16 mouse cellular contexts compared by ENCODE assay signal in the genomic region with DNA sequence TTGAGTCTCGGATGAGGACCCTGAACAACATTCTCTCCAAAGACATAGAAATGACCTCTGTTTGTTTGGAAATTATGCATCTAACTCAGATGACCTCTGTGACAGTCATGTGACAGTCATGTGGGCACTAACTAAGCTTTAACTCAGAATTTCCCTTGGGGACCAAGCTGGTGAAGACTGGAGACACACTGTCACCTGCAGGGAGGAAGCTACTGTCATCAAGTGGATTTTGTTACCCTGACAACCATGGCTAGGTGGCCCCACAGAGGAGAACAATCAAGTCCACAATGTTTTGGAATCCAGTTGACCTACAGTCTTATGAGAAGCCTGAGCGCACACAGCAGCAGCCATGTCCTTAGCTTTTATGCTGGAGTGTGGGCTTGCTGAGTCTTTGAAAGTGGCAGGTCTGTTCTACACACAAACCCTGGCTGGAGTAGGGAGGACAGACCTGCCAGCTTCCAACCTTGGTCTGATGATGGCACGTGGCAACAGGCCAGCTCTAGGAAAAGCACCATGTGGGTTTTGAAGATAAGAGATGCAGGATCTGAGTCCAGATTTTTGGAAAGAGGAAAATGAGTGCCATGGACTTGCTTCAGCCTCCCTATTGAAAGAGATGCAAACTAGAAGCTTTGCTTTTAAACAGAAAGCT.
DNase-seq lines count a peak whose midpoint lies in the region; TF ChIP-seq lines count a peak whose summit lies in the region.
"Had no signal": no experiment of that assay in that cellular context is flagged by ENCODE, and none has a peak within 500 bp of the region (broad histone marks: within the 10 kb centered on the region; RNA-seq: fewer than 3 reads in every experiment).

No protein-coding gene starts in this region.

- H3K4me2 ChIP-seq in CH12.LX (ENCODE audit: insufficient read depth, low read depth, poor library complexity, severe bottlenecking): peak overlapping the region; percentile 41; the same call in 1 of the 2 replicates
- H3K4me2 ChIP-seq: embryonic facial prominence, embryonic 15.5 days; forebrain, embryonic 13.5 days; hindbrain, embryonic 13.5 days; limb, embryonic 12.5 days had no signal

- no peaks in the 10 kb centered on the region for H3K27me3 ChIP-seq in liver, adult 2 months (ENCODE audit: control insufficient read depth, insufficient read depth, low read length)
- H3K27me3 ChIP-seq in CH12.LX (replicated peaks): peaks cover 6% of the 10 kb centered on the region
- H3K27me3 ChIP-seq: embryonic facial prominence, embryonic 15.5 days; forebrain, embryonic 13.5 days; hindbrain, embryonic 13.5 days had no signal

- no peak for TF ChIP-seq POLR2A in liver, adult 2 months (IDR thresholded peaks at IDR 0.05; ENCODE audit: extremely low read depth, insufficient read depth, low read length)
- TF ChIP-seq POLR2A in CH12.LX (IDR thresholded peaks at IDR 0.05; ENCODE audit: low read depth, low read length): no peak

- no peaks in the 10 kb centered on the region for H3K4me1 ChIP-seq in liver, adult 2 months (ENCODE audit: control insufficient read depth, insufficient read depth, low read length)
- H3K4me1 ChIP-seq in CH12.LX (ENCODE audit: control insufficient read depth in 1 of 2, insufficient read depth in 2 of 2): peaks cover 22 to 49% of the 10 kb centered on the region in 2 experiments
- H3K4me1 ChIP-seq: forebrain, embryonic 13.5 days had no signal

- H3K9me3 ChIP-seq in CH12.LX (replicated peaks; ENCODE audit: low read length): no peaks in the 10 kb centered on the region
- H3K9me3 ChIP-seq: embryonic facial prominence, embryonic 15.5 days; forebrain, embryonic 13.5 days; hindbrain, embryonic 13.5 days; limb, embryonic 12.5 days had no signal

- no peak overlapping the region for H3K27ac ChIP-seq in liver, adult 2 months (replicated peaks; ENCODE audit: insufficient read depth, low read depth, low read length)
- H3K27ac ChIP-seq in CH12.LX (ENCODE audit: insufficient read depth, low read depth): no peak overlapping the region
- H3K27ac ChIP-seq in layer of hippocampus, adult 2 months: no peak overlapping the region
- H3K27ac ChIP-seq: embryonic facial prominence, embryonic 15.5 days; forebrain, embryonic 13.5 days; hindbrain, embryonic 13.5 days; limb, embryonic 12.5 days had no signal

- dilution Hi-C loops in CH12.LX (cut with MboI; ENCODE audit: extremely low pct_ligation_motif_present, extremely low pct_unique_long_range_greater_than_20kb, low sequenced_read_pairs): no loop called here

- WGBS in liver, adult 2 months: 74% methylated on average over 3 of the region's 3 CpGs

- H3K36me3 ChIP-seq in liver, adult 2 months (ENCODE audit: control insufficient read depth, insufficient read depth, low read length): no peaks in the 10 kb centered on the region
- H3K36me3 ChIP-seq in CH12.LX (replicated peaks in 1 of 2; ENCODE audit: control insufficient read depth in 1 of 2, insufficient read depth in 1 of 2, low read length in 1 of 2): no peaks in the 10 kb centered on the region
- H3K36me3 ChIP-seq: embryonic facial prominence, embryonic 15.5 days; hindbrain, embryonic 13.5 days; limb, embryonic 12.5 days had no signal

- no peaks in the 10 kb centered on the region for H3K79me2 ChIP-seq in liver, adult 2 months (ENCODE audit: control insufficient read depth, insufficient read depth, low read length)
- H3K79me2 ChIP-seq in CH12.LX (replicated peaks; ENCODE audit: control insufficient read depth, extremely low read depth, insufficient read depth, poor library complexity, severe bottlenecking): no peaks in the 10 kb centered on the region

- H3K9ac ChIP-seq in liver, adult 2 months (ENCODE audit: low read depth, low read length): no peak overlapping the region
- no peak overlapping the region for H3K9ac ChIP-seq in CH12.LX (ENCODE audit: insufficient read depth, low read depth)
- H3K9ac ChIP-seq: embryonic facial prominence, embryonic 15.5 days; forebrain, embryonic 13.5 days; hindbrain, embryonic 13.5 days; limb, embryonic 12.5 days had no signal

- TF ChIP-seq EP300 in CH12.LX (IDR thresholded peaks at IDR 0.05; ENCODE audit: low read length): no peak

- H3K4me3 ChIP-seq in liver, adult 2 months (ENCODE audit: insufficient read depth, low read depth, low read length): no peak overlapping the region
- no peak overlapping the region for H3K4me3 ChIP-seq in CH12.LX (replicated peaks in 1 of 3; ENCODE audit: low read depth in 2 of 3, low read length in 2 of 3, poor library complexity in 1 of 3)
- no peak overlapping the region for H3K4me3 ChIP-seq in layer of hippocampus, adult 2 months
- H3K4me3 ChIP-seq: embryonic facial prominence, embryonic 15.5 days; forebrain, embryonic 13.5 days; hindbrain, embryonic 13.5 days; limb, embryonic 12.5 days had no signal

- in situ Hi-C loops in CH12.LX (cut with MboI; ENCODE audit: low pct_ligation_motif_present, low pct_unique_long_range_greater_than_20kb, low sequenced_read_pairs): loop anchor here (10.0 to 25.0 kb wide), 2 partner anchors 109 to 1331 kb away; no protein-coding TSS in a partner anchor

- DNase-seq in liver, adult 2 months (ENCODE audit: extremely low read depth, low read depth, low spot score): peak; percentile 6
- no peak for DNase-seq in liver
- peak; percentile 61 for DNase-seq in CH12.LX (ENCODE audit: extremely low read depth)
- peak; percentile 50 for DNase-seq in adrenal gland, postnatal 14 days
- peak; percentile 46 for DNase-seq in cerebellum, adult 8-10 months
- DNase-seq in layer of hippocampus, adult 2 months (ENCODE audit: low spot score in 2 of 2): no peak
- DNase-seq in ovary, adult 18-20 months (ENCODE audit: low spot score): no peak
- no peak for DNase-seq in ovary, postnatal 10 days (ENCODE audit: low spot score)
- DNase-seq: kidney, postnatal 25 days; lung, adult 2 months; right cerebral cortex, adult 18-20 months; thymus, postnatal 36 days had no signal

- no peak; the same call in 1 of the 2 replicates for TF ChIP-seq RAD21 in CH12.LX (IDR thresholded peaks at IDR 0.05; ENCODE audit: low read depth, low read length)

- no peak for TF ChIP-seq CTCF in liver, adult 2 months (IDR thresholded peaks at IDR 0.05; ENCODE audit: low read depth, low read length)
- no peak for TF ChIP-seq CTCF in CH12.LX (conservative IDR thresholded peaks at IDR 0.05 in 1 of 2, IDR thresholded peaks at IDR 0.05 in 1 of 2; ENCODE audit: low read depth in 2 of 2, low read length in 2 of 2)
- no peak for TF ChIP-seq CTCF in layer of hippocampus, adult 2 months (conservative IDR thresholded peaks at IDR 0.05)

TF ChIP-seq in CH12.LX, 34 proteins besides CTCF, POLR2A, EP300 and RAD21:
- peak; percentile 80 for TF ChIP-seq USF2 (conservative IDR thresholded peaks at IDR 0.05; ENCODE audit: low read depth, low read length)
- no peak for TF ChIP-seq CHD1 (IDR thresholded peaks at IDR 0.05; ENCODE audit: low read depth, low read length)
- no peak for TF ChIP-seq MAFK (IDR thresholded peaks at IDR 0.05; ENCODE audit: insufficient replicate concordance, low read length)
- peak; percentile 60; the same call in 1 of the 2 replicates for TF ChIP-seq ETS1 (conservative IDR thresholded peaks at IDR 0.05; ENCODE audit: low read depth, low read length)
- TF ChIP-seq TBP (conservative IDR thresholded peaks at IDR 0.05; ENCODE audit: low read depth, low read length): no peak
- TF ChIP-seq USF1 (IDR thresholded peaks at IDR 0.05; ENCODE audit: low read depth, low read length): peak; percentile 63
- TF ChIP-seq MXI1 (IDR thresholded peaks at IDR 0.05; ENCODE audit: low read depth, low read length): no peak
- no peak for TF ChIP-seq MEF2A (IDR thresholded peaks at IDR 0.05; ENCODE audit: borderline replicate concordance, low read depth, low read length)
- peak; percentile 83 for TF ChIP-seq BHLHE40 (IDR thresholded peaks at IDR 0.05; ENCODE audit: low read depth, low read length)
- no peak for TF ChIP-seq TCF12 (IDR thresholded peaks at IDR 0.05; ENCODE audit: low read depth, low read length)

Comparison
In these comparisons a context has a peak if more than half of its experiments do, and no peak if none do; other contexts are left out.
1. DNase-seq: peak in liver, adult 2 months (single experiment), CH12.LX (single experiment), adrenal gland, postnatal 14 days (single experiment) and cerebellum, adult 8-10 months (single experiment); none in liver (single experiment), layer of hippocampus, adult 2 months (0 of 2), ovary, adult 18-20 months (single experiment) and ovary, postnatal 10 days (single experiment).